Mouse (Mus musculus) right cerebral cortex, postnatal 4 days (tissue): ENCODE results near the gene Atp5s.

Experiments used
- DNase-seq: peaks from one replicate; pipeline ENCODE4 v3.0.0-alpha.2; 2022

Atp5s gene

DNA sequence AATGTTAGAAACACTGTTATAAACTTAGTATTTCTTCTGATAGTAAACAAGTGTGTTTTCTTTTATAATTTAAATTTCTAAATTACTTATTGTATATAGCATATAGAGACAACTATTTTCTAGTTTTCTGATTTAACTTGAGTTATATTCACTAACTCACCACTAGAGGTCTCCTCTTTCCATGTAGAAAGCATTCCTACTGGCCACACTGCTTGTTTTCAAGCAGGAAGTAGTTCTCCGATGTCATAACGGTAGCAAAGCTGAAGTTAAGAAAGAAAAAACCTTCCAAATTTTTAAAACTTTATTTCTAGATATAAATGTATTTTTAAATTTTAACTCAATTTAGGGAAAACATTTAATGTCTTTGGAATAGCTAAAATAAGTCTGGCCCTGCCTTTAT lies 8.8 kb downstream of the Atp5s start:
- DNase-seq = no peak

DNA sequence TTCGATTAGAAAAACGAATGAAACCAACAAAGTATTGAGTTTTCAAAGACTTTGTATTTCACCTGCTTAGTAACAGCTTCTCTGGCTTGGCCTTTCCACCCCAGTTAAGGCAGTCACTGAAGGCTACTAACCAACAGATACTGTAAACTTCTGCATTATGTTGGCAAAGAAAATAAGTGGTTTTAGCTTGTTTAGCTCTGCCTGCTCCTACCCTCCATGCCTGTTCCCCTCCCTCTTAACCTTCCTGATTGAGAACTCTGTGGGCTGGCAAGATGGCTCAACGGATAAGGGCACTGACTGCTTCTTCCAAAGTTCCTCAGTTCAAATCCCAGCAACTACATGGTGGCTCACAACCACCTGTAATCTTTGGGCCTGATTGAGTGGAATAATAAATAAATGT lies 9.2 kb downstream of the Atp5s start:
- DNase-seq = no peak

DNA sequence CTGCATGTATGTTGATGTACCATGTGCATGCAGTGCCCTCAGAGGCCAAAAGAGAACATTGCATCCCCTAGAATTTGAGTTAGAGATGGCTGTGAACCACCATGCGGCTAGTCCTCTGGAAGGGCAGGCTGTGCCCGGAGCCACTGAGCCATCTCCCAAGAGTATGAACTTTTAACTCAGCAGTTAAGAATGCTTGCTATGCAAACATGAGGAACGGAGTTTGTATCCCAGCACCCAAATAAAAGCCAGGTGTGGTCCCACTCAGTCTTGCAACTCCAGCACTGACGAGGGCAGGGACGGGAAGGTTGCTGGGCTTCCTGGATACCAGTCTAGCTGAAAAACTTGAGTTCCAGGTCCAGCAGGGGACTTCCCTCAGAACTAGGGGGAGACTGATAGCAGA lies 17.2 kb downstream of the Atp5s start:
- no peak for DNase-seq

DNA sequence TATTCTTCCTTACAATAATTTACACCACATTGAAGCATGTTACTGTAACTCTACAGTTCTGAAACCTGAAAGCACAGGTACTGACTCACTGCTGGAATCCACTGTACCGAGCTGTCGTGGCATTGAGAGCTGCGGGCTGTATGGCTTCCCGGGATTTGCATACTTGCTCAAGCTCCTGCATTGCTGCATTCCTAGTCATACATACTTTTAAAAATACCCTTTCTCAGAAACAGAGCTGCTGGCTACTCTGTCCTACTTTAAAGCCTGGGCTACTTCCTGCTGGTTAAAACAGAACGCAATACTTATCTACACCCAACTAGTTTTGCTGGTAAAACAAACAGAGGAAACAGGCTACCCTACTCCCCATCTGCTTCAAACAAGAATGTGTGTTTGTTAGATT lies 19.4 kb downstream of the Atp5s start:
- DNase-seq = no peak

- no peak for DNase-seq
Observed at GRCm38 (mm10) chr12:69751864-69752341, 27.2 kb downstream of the Atp5s start.

DNA sequence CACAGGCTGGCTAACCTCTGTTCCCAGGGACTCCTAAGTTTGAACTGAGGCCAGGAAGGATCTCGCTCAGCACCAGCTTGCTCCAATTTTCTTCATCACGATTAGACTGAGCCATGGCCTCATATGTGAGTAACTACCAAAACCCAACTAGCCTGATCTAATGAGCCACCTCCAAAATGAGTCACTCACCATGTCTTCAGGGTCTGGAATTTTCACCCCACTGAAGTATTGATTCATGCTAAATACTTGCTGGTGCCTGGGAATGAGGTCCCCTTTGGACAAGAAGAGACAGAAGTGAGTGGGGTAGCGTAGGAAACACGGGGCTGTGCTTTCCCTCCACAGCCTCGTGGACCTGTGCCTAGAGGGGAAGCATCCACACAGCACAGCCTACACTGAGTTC lies 29.2 kb downstream of the Atp5s start:
- no peak for DNase-seq

DNA sequence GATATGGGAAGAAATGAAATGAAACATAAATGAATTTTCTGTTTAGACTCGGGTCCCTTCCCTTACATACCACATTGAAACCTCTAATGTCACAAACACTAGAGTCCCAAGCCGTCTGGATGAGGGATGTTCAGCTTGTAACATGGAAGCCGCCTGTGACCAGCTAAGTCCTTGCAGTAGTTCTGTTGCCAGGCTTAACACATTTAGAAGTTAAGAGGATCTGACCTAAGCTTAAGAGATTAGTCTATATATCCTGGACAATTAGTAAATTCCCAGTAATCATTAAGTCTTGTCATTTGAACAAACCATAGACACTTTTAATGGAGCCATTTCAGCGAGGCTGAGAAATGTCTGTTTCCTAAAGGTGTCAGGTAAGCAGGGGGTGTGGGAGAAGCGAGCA lies 31.3 kb downstream of the Atp5s start:
- no peak for DNase-seq

- peak; percentile 60 for DNase-seq
Observed at GRCm38 (mm10) chr12:69757418-69758141, 32.8 kb downstream of the Atp5s start.

DNA sequence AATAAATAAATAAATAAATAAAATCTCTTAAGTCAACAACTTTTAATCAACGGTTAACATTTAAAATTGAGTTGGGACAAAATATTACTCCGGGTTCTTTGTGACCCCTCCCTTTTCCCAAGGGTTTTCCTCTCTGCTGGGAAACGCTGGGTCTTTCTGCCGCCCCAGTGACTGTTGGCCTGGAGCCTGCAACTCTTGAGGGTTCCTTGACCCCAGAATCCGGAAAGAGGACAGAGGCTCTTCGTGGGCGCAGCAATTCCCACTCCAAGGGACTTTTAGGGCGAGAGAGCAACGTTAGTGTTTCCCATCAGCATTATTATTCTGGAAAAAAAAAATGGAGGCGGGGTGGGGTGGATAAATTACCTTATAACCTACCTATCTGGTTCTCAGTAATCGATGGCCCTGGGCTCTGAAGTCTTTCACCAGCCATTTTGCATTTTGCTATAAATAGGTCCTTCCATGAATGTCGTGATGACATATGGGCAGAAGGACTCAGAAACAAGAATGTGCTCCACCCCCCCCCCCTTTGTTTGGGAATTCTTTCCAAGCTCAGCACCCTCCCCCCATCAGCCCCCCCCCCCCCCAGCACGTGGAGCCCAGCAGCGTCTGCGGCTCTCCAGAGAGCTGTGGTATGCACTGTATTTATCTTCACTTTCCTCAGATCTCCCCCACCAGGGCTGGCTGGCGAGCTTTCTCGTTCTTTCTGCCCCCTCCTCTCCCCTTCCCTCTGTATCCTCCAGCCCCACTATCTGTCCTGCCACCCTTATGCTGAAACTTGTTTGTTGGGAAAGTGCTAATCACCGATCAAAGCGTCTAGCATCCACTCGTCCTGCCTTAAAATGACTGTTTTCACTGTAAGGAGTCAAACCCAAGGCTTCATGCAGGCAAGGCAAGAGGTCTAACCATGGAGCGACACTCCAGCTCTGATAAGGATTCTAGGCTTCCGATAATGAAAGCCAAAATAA lies 33.8 kb downstream of the Atp5s start:
- no peak for DNase-seq

GRCm38 (mm10) chr12:69759267-69759885 lies 34.6 kb downstream of the Atp5s start:
- DNase-seq = no peak

GRCm38 (mm10) chr12:69760014-69760413 lies 35.3 kb downstream of the Atp5s start:
- DNase-seq = no peak

DNA sequence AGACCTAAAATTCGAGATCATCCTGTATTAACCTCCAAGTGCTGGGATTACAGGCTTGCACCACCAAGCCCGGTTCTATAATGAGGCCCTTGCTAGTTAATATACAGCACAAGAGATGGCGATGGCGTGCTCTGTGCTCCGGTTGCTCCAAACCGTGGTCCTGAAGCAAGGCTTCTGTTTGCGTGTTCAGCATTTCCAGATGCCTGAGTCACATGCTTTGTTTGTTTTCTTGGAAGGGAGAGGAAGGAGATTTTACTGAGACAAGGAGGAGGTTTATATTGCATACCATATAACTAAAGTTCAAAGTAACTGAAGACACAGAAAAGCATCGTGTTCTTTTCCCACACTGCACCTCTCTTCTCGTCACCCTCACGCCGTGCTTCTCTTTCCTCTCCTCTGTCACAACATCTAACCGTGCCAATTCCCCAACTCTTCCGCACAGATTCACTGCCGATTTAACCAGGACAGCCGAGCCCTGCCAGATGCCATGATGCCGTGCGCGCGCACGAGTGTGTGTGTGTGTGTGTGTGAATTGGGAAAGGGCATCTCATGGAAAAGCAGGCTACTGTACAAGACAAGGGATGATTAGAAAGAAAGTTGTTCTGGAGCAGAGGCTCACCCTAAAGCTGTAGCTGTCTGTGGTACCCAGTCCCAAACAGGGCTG lies 36.1 kb downstream of the Atp5s start:
- no peak for DNase-seq

- DNase-seq = no peak
Observed at GRCm38 (mm10) chr12:69761603-69762002, 36.9 kb downstream of the Atp5s start.

DNA sequence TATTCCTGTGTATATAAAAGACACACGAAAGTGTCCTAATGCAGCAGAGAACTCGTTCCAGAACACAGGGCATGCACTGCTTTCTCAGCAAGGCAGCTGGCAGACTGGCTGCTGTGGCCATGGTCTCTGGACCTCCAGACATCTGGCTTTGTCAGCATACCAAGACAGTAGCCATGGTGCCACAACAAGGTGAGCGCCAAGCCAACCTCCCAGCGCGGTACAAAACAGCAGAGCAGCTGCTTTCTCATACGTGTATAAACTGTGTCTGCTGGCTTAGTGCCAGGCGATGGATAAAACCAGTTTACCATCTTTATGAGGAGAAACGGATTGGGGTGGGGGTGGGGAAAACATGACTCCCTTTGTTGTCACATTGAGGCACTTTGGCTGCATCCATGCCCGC lies 40.8 kb downstream of the Atp5s start:
- DNase-seq = no peak

DNA sequence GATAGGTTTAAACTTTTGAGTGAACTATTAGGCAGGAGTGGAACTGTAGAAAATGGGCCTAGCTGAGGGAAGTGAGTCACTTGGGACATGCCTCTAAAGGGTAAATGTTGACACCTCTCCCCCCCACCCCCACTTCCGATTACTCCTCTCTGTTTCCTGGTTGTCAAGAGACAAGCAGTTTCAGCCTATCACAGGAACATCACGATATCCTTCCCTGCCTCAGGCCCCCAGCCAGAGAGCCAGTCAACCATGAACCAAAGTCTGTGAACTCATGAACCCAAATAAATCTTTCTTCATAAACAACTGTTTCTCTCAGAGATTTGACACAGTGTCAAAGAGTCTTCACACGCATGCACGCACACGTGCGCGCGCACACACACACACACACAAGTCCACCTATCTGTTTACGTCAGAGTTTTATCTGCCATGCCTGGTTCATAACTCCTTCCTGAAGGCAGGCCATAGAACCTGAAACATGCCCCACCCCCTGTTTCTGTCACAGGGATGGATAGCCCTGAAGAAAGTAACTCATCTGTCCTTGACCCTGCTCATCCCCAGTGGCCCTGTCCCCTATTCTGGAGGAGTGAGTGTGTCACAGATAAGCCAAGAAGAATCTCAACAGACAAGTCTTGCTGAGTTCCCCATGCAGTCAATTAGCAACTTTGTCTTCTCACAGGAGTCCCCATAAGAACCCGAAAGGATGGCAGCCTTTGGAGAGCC lies 41.6 kb downstream of the Atp5s start:
- DNase-seq = no peak

DNA sequence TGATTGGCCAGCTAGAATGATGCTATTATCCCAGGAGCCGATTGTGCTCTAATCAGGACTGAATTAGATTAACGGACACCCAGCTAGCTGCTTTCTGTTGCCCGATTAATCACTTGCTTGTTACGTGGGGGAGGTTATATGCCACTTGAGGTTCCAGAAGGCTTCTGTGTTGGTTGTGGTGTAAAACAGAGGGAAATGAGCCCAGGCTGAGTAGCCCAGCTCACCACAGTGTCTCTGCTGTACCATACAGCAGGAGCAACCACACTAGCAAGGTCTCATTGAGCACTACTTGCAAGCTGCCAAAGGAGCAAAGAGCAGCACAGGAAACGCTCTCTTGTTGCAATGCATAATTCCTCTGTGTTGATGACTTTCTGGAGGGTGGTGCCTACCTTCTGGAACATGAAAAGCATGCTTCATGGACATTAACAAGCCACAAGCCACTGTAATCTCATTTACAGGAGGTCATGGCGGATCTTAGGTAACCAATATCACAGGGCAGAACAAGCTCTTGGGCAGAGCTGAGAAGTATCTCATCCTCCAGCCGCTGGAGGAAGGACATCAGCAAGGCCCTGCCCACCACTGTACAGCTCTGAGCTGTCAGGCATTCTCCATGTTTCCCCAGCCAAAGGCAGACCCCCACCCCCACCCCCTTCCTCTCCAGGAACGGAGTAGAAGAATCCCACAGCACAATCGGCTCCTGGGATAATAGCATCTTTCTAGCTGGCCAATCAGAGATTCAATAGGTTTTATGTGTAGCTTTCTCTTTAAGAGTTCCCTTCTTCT lies 42.9 kb downstream of the Atp5s start:
- no peak for DNase-seq

DNA sequence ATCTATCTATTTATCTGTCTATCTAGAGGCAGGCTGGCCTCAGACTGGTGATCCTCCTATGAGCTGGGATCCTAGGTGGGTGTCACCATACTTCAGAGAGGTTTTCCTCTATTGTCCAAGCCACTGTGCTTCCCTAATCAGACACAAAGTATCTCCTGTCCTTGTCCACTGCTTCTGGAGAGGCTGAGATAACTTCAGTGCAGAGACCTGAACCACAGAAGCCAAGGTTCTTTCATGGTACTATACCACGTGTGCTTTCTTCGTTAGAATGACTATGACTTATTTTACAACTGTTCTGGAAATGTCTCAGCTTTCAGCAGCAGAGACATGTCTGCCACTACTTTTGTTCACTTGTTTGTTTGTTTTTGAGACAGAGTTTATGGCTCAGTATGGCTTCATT lies 44.1 kb downstream of the Atp5s start:
- DNase-seq = no peak

- no peak for DNase-seq
Observed at GRCm38 (mm10) chr12:69776607-69777340, 52.0 kb downstream of the Atp5s start.

DNA sequence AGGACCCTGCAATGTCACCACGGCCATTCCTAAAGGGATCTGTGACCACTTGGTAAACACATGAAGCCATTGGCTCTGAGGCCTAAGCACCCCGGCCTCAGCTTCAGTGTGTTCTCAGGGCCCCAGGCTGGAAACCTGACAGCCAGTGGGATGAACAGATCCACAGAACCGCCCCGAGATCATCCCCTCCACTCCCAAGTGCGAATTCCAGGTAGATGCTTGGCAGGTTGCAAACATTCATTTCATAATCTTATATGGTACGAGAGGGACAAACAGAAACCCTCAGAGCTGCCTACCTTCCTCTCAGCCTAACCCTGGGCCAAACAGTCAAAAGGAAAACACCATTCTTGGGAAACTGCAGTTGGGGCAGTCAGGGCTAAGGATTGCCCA lies 52.6 kb downstream of the Atp5s start:
- DNase-seq = no peak

GRCm38 (mm10) chr12:69777957-69778356 lies 53.2 kb downstream of the Atp5s start:
- no peak for DNase-seq

DNA sequence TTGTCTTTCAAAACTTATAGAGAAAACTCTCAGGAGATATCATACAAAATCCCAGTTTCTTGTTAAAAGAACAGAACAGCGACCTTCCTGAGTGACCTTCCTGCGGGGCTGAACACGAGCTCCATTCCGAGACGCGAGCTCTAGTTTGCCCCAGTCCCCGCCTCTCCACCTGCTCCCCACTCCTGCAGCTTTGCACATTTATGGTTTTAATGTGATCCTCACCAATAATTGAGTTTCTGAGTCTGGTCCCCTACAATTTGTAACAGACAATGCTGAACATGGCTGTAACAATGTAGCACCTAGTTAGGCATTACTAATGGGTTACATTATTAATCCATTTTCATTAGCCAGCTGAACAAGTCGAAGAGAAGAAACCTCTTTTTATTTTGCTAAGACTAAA lies 56.7 kb downstream of the Atp5s start:
- DNase-seq = no peak
